Mouse (Mus musculus): ENCODE measurements around the gene Wbp11. TPM values are rescaled to one million over a fixed set of nuclear protein-coding genes. Genes with fewer than 3 reads are reported as not detected.

Gene Wbp11
- polyA plus RNA-seq, 1 experiment = 32.0 TPM

GRCm38 (mm10) chr6:136824987-136825386, 3.0 kb downstream of the Wbp11 start:
- Histone ChIP-seq H3K4me1 (ENCODE audit: control insufficient read depth, insufficient read depth, insufficient read length, low read length) (peaks cover 3% of the 10 kb centered on the region), H3K4me3 (ENCODE audit: low read depth, low read length) (no peak overlapping the region), H3K27me3 (ENCODE audit: control insufficient read depth, insufficient read depth, low read length) (no peaks in the 10 kb centered on the region), H3K36me3 (ENCODE audit: control insufficient read depth, insufficient read depth, low read length) (peaks cover 45% of the 10 kb centered on the region), H3K27ac (ENCODE audit: insufficient read depth, low read depth, low read length) (no peak overlapping the region)
- 86% methylated on average over 8 of the region's 8 CpGs for WGBS
- no peak for TF ChIP-seq POLR2A (IDR thresholded peaks at IDR 0.05; ENCODE audit: low read depth, low read length)
- TF ChIP-seq CTCF (IDR thresholded peaks at IDR 0.05; ENCODE audit: extremely low read depth, insufficient read length, insufficient replicate concordance, low read depth, low read length) = no peak

GRCm38 (mm10) chr6:136821086-136821485, 6.9 kb downstream of the Wbp11 start:
- 93% methylated on average over 18 of the region's 18 CpGs for WGBS
- H3K27me3 ChIP-seq (ENCODE audit: control insufficient read depth, insufficient read depth, low read length) = no peaks in the 10 kb centered on the region
- H3K36me3 ChIP-seq (ENCODE audit: control insufficient read depth, insufficient read depth, low read length) = peaks cover 71% of the 10 kb centered on the region
- no peak overlapping the region for H3K27ac ChIP-seq (ENCODE audit: insufficient read depth, low read depth, low read length)
- no peaks in the 10 kb centered on the region for H3K4me1 ChIP-seq (ENCODE audit: control insufficient read depth, insufficient read depth, insufficient read length, low read length)
- H3K4me3 ChIP-seq (ENCODE audit: low read depth, low read length) = no peak overlapping the region
- TF ChIP-seq CTCF (IDR thresholded peaks at IDR 0.05; ENCODE audit: extremely low read depth, insufficient read length, insufficient replicate concordance, low read depth, low read length) (no peak), POLR2A (IDR thresholded peaks at IDR 0.05; ENCODE audit: low read depth, low read length) (no peak)

GRCm38 (mm10) chr6:136820381-136820780, 7.7 kb downstream of the Wbp11 start:
- TF ChIP-seq POLR2A (IDR thresholded peaks at IDR 0.05; ENCODE audit: low read depth, low read length) = no peak
- no peak for TF ChIP-seq CTCF (IDR thresholded peaks at IDR 0.05; ENCODE audit: extremely low read depth, insufficient read length, insufficient replicate concordance, low read depth, low read length)
- peaks cover 76% of the 10 kb centered on the region for H3K36me3 ChIP-seq (ENCODE audit: control insufficient read depth, insufficient read depth, low read length)
- no peaks in the 10 kb centered on the region for H3K27me3 ChIP-seq (ENCODE audit: control insufficient read depth, insufficient read depth, low read length)
- WGBS = 96% methylated on average over 21 of the region's 21 CpGs
- no peak overlapping the region for H3K27ac ChIP-seq (ENCODE audit: insufficient read depth, low read depth, low read length)
- no peaks in the 10 kb centered on the region for H3K4me1 ChIP-seq (ENCODE audit: control insufficient read depth, insufficient read depth, insufficient read length, low read length)
- H3K4me3 ChIP-seq (ENCODE audit: low read depth, low read length) = no peak overlapping the region

GRCm38 (mm10) chr6:136817549-136817948, 10.5 kb downstream of the Wbp11 start:
- TF ChIP-seq POLR2A (IDR thresholded peaks at IDR 0.05; ENCODE audit: low read depth, low read length) (no peak), CTCF (IDR thresholded peaks at IDR 0.05; ENCODE audit: extremely low read depth, insufficient read length, insufficient replicate concordance, low read depth, low read length) (no peak)
- Histone ChIP-seq H3K27me3 (ENCODE audit: control insufficient read depth, insufficient read depth, low read length) (no peaks in the 10 kb centered on the region), H3K4me3 (ENCODE audit: low read depth, low read length) (no peak overlapping the region), H3K27ac (ENCODE audit: insufficient read depth, low read depth, low read length) (no peak overlapping the region), H3K36me3 (ENCODE audit: control insufficient read depth, insufficient read depth, low read length) (peaks cover 75% of the 10 kb centered on the region), H3K4me1 (ENCODE audit: control insufficient read depth, insufficient read depth, insufficient read length, low read length) (no peaks in the 10 kb centered on the region; the same call in 1 of the 2 replicates)
- 91% methylated on average over 3 of the region's 3 CpGs for WGBS

GRCm38 (mm10) chr6:136816826-136817225, 11.2 kb downstream of the Wbp11 start:
- Histone ChIP-seq H3K27ac (ENCODE audit: insufficient read depth, low read depth, low read length) (no peak overlapping the region), H3K27me3 (ENCODE audit: control insufficient read depth, insufficient read depth, low read length) (no peaks in the 10 kb centered on the region), H3K4me1 (ENCODE audit: control insufficient read depth, insufficient read depth, insufficient read length, low read length) (peaks cover 5% of the 10 kb centered on the region), H3K36me3 (ENCODE audit: control insufficient read depth, insufficient read depth, low read length) (peaks cover 68% of the 10 kb centered on the region), H3K4me3 (ENCODE audit: low read depth, low read length) (no peak overlapping the region)
- TF ChIP-seq POLR2A (IDR thresholded peaks at IDR 0.05; ENCODE audit: low read depth, low read length) (no peak), CTCF (IDR thresholded peaks at IDR 0.05; ENCODE audit: extremely low read depth, insufficient read length, insufficient replicate concordance, low read depth, low read length) (no peak)
- WGBS = 92% methylated on average over 21 of the region's 21 CpGs

- H3K4me1 ChIP-seq (ENCODE audit: control insufficient read depth, insufficient read depth, insufficient read length, low read length) = peaks cover 10% of the 10 kb centered on the region
- no peaks in the 10 kb centered on the region for H3K27me3 ChIP-seq (ENCODE audit: control insufficient read depth, insufficient read depth, low read length)
- no peak overlapping the region for H3K4me3 ChIP-seq (ENCODE audit: low read depth, low read length)
- H3K36me3 ChIP-seq (ENCODE audit: control insufficient read depth, insufficient read depth, low read length) = peaks cover 55% of the 10 kb centered on the region
- H3K27ac ChIP-seq (ENCODE audit: insufficient read depth, low read depth, low read length) = no peak overlapping the region
- WGBS = 88% methylated on average over 7 of the region's 7 CpGs
- TF ChIP-seq CTCF (IDR thresholded peaks at IDR 0.05; ENCODE audit: extremely low read depth, insufficient read length, insufficient replicate concordance, low read depth, low read length) = no peak
- no peak for TF ChIP-seq POLR2A (IDR thresholded peaks at IDR 0.05; ENCODE audit: low read depth, low read length)
Measured at GRCm38 (mm10) chr6:136815381-136815780, 12.7 kb downstream of the Wbp11 start.

- peaks cover 44% of the 10 kb centered on the region for H3K36me3 ChIP-seq (ENCODE audit: control insufficient read depth, insufficient read depth, low read length)
- no peak overlapping the region for H3K4me3 ChIP-seq (ENCODE audit: low read depth, low read length)
- TF ChIP-seq CTCF (IDR thresholded peaks at IDR 0.05; ENCODE audit: extremely low read depth, insufficient read length, insufficient replicate concordance, low read depth, low read length) = no peak
- no peak for TF ChIP-seq POLR2A (IDR thresholded peaks at IDR 0.05; ENCODE audit: low read depth, low read length)
- H3K27me3 ChIP-seq (ENCODE audit: control insufficient read depth, insufficient read depth, low read length) = no peaks in the 10 kb centered on the region
- WGBS = 15% methylated on average over 4 of the region's 4 CpGs
- H3K4me1 ChIP-seq (ENCODE audit: control insufficient read depth, insufficient read depth, insufficient read length, low read length) = peaks cover 19% of the 10 kb centered on the region
- no peak overlapping the region for H3K27ac ChIP-seq (ENCODE audit: insufficient read depth, low read depth, low read length)
Measured at GRCm38 (mm10) chr6:136813117-136813516, 14.9 kb downstream of the Wbp11 start.

All from small intestine, adult 2 months (tissue).